Mouse (Mus musculus) left cerebral cortex, adult 11 months (tissue): ENCODE data around the gene Nfyb.

Experiments used
- DNase-seq: peaks from one replicate; pipeline ENCODE4 v3.0.0; 2022; ENCODE audit warnings: low spot score

The Nfyb gene

DNA sequence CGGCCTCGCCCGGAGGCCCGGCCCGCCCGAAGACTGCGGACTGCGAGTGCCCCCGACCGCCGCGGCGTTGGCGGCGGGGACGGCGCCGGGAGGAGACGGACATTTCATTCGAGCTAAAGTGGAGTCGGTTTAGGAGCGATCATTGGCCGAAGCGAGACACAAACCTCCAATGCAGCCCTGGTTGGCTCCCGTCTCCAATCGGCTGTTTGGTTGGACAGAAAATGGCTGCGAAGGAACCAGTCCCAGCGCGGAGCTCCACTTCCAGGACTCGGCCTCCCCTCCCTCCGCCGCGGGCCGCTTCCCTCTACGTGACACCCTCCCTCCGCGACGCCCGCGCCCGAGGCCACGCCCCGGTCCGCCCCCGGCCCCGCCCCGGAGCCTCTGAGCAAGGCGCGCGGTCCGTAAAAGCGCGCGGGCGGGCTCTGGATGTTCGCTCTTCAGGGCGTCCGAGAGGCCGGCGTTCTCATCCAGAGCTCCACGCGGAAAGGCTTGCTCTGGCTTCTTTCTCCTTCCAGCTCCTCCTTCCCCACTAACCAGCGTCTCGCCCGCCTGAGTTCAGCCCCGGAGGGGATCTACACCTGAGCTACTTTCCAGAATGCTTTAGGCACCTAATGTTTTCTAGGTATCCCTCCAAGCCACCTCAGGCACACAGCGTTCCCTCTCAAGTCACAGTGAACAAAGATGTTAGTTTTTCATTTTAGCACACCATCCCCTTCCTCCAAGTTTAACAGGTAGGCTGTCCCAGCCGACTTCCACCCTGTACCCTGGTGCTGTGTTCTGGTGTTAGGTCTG lies at the start of gene Nfyb:
Gene Nfyb, minus strand, starts transcription at position 305 of the 792 bp plus-strand sequence.
- peak; percentile 95 for DNase-seq

DNA sequence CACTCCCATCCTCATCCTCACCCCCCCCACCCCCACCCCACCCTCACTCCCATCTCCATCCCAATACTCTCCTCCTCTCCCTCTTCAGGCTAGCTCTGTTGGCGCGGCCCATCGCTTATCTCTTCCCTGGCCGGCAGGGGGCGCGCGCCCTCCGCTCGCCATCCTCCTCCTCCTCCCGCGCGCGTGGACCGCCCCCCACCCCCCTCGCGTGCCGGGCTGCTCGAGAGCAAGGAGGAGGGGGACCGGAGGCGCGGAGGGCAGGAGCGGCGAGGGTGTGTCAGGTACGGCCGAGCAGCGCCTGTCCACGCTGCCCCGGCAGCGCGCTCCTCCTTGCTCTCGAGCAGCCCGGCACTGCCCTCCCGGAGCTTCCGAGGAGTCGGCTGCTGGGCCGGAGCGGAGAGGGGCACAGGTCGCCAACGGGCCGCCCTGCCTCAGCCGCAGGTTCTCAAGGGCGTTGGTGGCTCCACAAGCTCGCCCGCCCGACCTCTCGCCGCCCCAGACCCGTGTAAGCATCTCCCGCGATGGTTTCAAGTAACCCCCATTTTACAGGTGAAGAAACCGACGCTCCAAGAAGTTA lies 48.0 kb upstream of the Nfyb start:
- no peak for DNase-seq

DNA sequence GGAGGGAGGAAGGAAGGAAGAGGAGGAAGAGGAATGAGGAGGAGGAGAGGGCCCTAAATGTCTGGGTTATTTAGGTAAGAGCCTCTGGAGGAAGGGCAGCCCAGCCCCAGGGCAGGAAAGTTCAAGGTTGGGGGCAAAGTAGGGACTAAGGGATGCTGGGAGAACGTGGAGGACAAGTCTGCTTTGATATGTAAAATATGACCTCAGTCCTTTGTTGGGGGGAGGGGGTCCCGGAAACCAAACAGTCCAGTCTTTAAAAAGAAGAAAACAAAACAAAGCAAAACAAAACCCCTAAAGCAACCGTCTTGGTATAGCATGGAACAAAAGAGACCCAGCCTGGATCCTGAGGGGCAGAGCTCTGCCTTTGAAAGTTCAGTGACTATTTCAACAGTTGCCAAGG lies 45.4 kb upstream of the Nfyb start:
- no peak for DNase-seq

DNA sequence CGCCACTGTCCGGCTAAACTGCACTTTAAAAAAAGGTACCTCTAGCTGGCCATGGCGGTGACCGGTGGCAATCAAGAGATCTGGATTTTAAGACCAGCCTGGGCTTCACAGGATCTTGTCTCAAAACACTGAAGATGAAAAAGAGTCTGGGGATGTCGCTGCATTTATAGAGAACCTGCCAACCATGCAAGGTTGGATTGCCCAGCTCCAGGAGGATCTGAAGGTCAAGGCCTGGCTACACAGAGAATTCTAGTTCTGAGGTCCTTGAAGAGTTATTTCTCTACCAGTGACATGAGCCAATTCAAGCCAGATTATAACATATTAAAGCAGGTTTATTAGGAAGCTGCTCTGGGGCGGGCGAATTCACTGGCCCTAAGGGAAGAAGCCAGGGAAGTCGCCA lies 44.9 kb upstream of the Nfyb start:
- DNase-seq = no peak

DNA sequence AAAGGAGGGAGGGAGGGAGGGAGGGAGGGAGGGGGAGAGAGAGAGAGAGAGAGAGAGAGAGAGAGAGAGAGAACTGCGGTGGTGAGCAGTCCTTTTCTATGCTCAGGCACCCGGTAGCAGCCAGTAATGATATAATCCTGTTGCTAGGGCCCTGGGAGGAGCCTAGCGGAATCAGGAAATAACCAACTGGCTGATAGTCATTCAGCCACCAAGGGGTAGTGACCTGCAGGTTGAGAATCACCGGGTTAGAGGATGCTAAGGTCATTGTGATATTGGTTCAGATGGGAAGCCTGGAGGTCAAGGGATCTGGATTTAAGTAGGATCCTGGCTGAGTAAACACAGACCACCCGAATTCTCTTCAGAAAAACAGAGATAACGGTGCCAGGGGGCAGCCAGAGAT lies 44.2 kb upstream of the Nfyb start:
- no peak for DNase-seq

GRCm38 (mm10) chr10:82807238-82807637 lies 43.3 kb upstream of the Nfyb start:
- no peak for DNase-seq

GRCm38 (mm10) chr10:82806414-82806813 lies 42.5 kb upstream of the Nfyb start:
- DNase-seq = no peak

DNA sequence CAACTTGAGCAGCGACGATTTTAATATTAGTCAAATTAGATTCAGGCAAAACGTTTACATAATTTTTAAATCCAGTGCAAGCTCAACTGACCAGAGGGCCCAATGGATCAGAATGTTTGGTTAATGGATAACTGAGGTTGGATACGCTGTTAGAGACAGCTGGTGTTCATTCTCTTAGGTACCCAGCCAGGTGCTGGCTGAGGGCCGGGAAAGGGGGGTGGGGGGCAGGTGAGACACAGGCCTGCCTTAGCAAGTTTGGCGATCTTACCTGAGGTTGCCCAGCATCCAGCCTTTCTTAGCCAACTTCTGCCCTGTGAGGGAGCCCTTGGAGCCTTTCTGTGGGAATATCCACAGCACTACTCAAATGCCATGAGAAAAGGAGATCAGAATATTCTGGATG lies 41.2 kb upstream of the Nfyb start:
- DNase-seq = no peak

- DNase-seq = no peak
Observed at GRCm38 (mm10) chr10:82804396-82804795, 40.5 kb upstream of the Nfyb start.

- DNase-seq = no peak
Observed at GRCm38 (mm10) chr10:82800094-82800493, 36.1 kb upstream of the Nfyb start.

GRCm38 (mm10) chr10:82798312-82798933 lies 34.5 kb upstream of the Nfyb start:
- no peak for DNase-seq

GRCm38 (mm10) chr10:82797119-82797491 lies 33.2 kb upstream of the Nfyb start:
- no peak for DNase-seq

GRCm38 (mm10) chr10:82796471-82797118 lies 32.7 kb upstream of the Nfyb start:
- no peak for DNase-seq

DNA sequence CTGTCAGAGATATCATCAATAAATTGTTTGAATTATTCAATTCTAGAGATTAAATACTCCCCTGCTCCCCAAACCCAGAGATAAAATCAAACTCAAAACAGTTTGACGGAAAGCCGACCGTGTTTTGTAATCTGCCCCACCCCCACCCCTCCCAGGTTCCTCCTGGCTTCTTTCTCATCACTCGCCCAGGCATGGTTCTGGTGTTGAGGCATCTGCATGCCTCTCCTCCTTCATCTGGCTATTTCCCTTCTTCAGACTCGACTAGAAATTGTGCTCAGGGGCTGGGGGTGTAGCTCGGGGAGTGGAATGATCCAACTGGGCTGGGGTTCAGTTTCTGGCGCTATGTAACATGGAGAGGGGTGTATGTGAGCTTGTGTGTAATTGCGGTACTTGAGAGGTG lies 31.8 kb upstream of the Nfyb start:
- DNase-seq = no peak

- peak; percentile 68 for DNase-seq
Observed at GRCm38 (mm10) chr10:82795071-82795731, 31.3 kb upstream of the Nfyb start.

- DNase-seq = no peak
Observed at GRCm38 (mm10) chr10:82792311-82792710, 28.4 kb upstream of the Nfyb start.

DNA sequence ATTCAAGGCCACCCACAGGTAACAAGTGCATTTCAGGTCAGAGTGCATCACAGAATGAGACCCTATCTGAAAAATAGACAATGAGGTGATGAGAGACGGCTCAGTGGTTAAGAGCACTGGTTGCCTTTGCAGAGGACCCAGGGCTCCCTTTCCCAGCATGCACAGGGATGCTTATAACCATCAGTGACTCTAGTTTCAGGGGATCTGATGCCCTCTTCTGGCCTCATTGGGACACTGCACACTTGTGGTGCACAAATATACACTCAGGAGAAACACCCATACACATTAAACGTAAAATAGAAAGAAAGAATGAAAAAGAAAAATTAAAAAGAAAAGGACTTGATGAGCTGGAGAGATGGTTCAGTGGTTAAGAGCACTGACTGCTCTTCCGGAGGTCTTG lies 27.8 kb upstream of the Nfyb start:
- DNase-seq = no peak

GRCm38 (mm10) chr10:82790504-82790903 lies 26.6 kb upstream of the Nfyb start:
- no peak for DNase-seq

GRCm38 (mm10) chr10:82789181-82789580 lies 25.2 kb upstream of the Nfyb start:
- DNase-seq = no peak

DNA sequence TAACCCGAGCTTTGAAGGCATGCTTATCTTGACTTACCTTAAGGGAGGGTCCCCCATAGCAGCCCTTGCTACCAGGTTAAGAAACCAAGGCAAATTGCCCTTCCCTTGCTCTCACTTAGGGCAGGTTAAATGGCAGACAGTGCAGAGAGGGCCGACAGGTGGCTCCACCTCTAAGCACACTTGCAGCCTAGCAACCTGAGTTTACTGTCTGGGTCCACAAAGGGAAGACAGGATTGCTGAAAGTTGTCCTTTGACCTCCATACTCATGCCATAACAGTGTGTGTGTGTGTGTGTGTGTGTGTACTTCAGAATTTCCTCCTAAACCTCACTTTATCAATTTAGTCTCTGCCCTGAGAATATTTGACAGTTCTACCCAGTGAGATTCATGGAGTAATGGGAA lies 18.5 kb upstream of the Nfyb start:
- no peak for DNase-seq

- no peak for DNase-seq
Observed at GRCm38 (mm10) chr10:82780816-82781215, 16.9 kb upstream of the Nfyb start.

DNA sequence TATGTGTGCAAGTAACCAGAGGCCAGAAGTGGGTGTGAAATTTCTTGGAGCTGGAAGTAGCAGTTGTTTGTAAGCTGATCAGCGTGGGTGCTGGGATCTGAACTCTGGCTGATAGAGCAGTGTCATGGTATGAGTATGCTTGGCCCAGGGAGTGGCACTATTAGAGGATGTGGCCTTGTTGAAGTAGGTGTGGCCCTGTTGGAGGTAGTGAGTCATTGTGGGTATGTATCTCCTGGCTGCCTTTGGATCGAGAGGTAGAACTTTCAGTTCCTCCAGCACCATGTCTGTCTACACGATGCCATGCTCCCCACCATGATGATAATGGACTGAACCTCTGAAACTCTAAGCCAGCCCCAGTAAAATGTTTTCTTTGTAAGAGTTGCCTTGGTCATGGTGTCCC lies 16.4 kb upstream of the Nfyb start:
- no peak for DNase-seq
